Mouse (Mus musculus) liver, adult 2 months (tissue): Measurements from ENCODE around the gene Armc7.

ENCODE experiments used
- CTCF ChIP-seq: fragments of 200-500 bp; IDR thresholded peaks from 2 replicates; pipeline ENCODE4 v1.5.1; 2011; ENCODE audit warnings: low read depth, low read length, control low read depth
- POLR2A ChIP-seq: fragments of 200-500 bp; IDR thresholded peaks from 2 replicates; pipeline ENCODE4 v1.6.1; 2011; ENCODE audit warnings: low read length, control low read depth; ENCODE audit not compliant: insufficient read depth; ENCODE audit errors: extremely low read depth

DNA sequence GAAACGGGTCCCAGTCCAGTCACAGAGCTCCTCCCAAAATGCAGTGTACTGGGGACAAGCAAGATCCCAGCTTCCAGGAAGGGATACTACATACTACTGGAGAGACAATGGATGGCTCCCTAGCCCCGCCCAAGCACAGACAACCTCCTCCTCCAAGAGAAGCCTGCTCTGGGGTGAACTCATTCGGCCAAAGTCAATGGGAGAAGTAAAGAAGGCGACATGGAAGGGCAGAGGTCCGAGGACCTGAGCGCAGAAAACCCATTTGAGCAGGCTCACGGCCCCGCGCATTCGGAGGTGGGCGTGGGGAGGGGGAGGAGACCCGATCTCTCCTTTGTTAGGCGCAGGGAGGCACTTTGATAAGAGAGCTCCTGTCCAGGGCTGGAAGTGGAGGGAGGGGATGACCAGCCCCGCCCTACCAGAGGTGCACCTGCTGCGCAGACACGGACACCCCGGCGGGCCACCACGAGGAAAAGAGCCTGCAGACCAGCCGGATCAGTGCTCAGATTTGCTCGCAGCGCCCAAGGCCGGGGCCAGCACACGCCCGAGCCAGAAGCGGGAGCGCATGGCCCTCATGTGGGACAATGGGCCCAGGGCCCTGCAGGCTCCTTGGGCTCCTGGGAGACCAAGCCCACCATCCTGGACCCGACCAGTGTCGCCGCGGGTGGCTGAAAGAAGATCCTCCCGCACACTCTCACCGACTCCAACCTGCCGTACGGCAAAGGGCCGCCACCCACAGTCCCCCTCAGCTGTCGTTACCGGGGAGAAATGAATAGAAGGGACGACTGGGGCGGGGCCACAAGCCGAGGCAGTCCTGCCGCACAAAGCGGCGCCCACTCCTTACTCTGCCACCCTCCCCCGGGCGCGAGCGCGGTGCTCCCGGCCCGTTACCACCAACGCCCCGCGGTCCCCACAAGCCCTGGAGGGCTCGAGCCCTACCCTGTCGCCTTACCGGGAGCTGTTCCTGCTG is 38.1 kb downstream of the Armc7 start:
- TF ChIP-seq CTCF = no peak
- TF ChIP-seq POLR2A = no peak
